Mouse (Mus musculus): ENCODE measurements around the gene Cip2a.
A peak's percentile ranks its signal among the peaks of the same experiment; 100 is the strongest.

The Cip2a gene

DNA sequence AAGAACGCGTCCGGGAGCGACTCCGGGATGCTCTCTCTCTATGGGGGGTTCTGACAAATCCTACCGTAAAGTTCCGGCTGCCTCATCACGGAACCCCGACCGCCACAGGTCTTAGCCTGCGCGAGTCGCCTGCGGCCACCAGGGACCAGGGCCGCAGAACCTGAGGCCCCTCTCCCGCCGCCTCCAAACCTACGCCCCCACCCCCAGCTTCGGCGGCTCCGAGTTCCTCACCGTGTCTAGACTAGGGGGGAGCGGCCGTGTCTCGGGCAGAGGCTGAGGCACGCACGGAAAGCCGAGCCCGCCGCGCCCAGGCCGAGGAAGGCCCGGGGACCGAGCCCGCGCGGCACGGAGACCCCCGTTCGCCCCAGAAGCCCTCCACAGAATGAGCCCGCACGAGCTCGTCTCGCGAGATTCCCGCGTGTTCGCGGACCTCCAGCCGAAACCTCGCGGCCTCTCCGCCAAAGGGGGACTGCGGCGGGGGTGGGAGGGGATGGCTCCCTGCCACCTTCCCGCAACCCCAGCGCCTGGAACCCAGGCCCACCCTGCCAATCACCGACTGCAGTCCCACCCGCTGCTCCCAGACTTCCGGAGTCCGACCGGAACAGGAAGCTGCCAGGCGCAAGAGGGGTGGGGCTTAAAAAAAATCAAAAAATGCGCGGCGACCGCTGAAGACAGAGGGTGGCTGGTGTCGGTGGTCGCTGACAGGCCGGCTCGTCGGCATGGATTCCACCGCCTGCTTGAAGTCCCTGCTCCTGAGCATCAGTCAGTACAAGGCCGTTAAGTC is at the start of gene Cip2a, which contains the start of gene Dzip3:
TSS of gene Cip2a (plus strand) at position 627 of the 784 bp plus-strand sequence.
TSS of gene Dzip3 (minus strand) at position 607 of the 784 bp plus-strand sequence.
- DNase-seq, result peak; percentile 83

GRCm38 (mm10) chr16:48972996-48973395 is 21.0 kb upstream of the Cip2a start:
- DNase-seq, result no peak

DNA sequence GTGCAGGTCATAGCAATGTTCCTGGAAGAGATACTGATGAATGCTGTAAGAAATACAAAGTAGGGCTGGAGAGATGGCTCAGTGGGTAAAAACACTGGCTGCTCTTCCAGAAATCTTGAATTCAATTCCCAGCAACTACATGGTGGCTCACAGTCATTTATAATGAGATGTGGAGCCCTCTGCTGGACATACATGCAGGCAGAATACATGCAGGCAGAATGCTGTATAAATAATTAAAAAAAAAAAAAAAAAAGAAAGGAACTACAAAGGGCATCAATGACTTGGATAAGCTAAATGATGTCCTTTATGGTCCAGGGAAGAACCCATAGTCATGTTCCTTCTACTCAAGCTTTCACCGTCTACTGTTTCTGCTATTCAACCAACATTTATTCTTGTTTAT is 20.4 kb upstream of the Cip2a start:
- no peak for DNase-seq

- DNase-seq, result no peak
Measured at GRCm38 (mm10) chr16:48979965-48980364, 14.0 kb upstream of the Cip2a start.

- DNase-seq, result no peak
Measured at GRCm38 (mm10) chr16:48985034-48985627, 8.9 kb upstream of the Cip2a start.

DNA sequence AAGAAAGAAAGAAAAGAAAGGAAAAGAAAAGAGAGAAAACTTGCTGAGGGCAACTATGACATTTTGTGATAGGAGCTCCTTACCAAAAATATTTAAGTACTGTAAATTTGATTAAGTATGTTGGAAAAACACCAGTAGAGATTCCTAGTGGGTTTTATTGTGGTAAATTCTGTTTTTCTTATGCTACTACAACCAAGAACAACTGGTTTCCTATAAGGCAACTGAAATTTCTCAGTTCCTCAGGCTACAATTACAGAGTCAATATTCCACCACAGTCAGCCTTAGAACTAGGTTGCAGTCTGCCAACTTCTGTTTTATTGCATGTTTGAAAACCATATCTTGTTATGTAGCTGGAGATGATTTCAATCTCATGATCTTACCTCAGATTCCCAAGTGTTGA is 4.3 kb upstream of the Cip2a start:
- no peak for DNase-seq

DNA sequence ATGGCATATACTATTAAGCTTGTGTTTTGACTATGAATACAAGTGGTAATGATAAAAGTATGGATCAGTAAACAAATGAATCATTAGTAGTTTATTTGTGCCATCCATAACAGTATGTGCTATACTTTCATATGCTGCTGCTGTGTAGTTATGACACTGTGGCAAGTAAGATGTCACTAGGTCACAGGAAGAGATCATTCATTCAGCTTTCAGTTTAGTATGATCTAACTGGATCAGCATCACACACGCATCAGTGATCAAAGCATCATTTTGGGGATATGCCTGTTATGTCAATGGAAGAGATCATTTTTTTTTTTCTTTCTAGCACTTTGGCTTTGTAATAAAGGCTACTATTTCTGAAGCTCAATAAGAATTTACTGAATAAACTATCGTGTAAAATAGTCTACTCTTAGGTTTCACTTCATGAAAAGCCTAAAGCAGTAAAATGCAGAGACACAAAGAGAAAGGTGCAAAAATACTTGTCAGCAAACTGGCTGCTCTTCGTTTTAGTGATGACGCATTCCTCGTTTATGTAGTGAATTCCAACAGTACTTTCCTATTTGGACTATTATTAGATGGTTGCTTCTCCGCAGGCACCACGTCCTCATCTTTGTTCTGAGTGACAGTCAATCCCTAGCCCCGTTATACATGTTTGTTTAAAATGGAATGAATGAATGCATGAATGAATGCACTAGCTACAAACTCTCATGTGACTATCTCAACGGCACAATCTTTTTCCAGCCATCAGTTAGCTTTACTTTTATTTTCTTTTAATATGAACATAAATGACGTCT is 1.4 kb upstream of the Cip2a start:
- no peak for DNase-seq

DNA sequence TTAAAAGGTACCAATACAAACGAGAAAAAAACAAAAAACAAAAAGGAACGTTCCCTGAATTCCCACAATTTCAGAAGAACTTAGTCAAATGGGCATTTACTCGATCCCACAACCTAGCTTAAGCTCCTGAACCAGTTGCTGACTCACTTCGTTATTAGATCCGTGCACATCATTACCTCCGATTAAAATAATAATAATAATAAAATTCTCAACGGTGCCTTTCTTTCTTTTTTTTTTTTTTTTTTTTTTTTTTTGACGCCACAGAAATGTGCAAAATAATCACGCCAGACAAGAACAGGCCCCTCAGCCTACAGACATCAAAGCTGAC is 790 bp upstream of the Cip2a start:
- DNase-seq, result no peak

GRCm38 (mm10) chr16:48994343-48994693 is 333 bp downstream of the Cip2a start:
- DNase-seq, result no peak

DNA sequence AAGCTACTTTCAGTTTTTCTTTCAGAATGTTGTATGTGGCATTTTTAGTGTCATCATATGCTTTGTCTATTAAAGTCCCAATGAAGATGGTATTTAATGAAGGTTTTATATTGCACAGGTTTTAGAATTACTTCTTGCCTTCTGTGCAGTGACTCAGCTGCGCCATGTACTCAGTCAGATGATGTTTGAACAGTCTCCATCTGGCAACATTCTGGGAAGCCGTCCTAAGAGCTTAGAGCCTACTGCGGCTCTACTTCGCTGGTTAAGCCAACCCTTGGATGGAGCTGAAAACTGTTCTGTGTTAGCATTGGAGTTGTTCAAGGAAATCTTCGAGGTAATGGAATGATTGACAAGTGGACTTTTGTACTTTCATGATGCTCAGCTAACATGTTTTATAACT is 10.2 kb downstream of the Cip2a start:
- DNase-seq, result no peak

GRCm38 (mm10) chr16:49016620-49017332 is 22.8 kb downstream of the Cip2a start:
- no peak for DNase-seq

GRCm38 (mm10) chr16:49035852-49036251 is 41.9 kb downstream of the Cip2a start:
- no peak for DNase-seq

GRCm38 (mm10) chr16:49037771-49038170 is 43.8 kb downstream of the Cip2a start:
- no peak for DNase-seq

DNA sequence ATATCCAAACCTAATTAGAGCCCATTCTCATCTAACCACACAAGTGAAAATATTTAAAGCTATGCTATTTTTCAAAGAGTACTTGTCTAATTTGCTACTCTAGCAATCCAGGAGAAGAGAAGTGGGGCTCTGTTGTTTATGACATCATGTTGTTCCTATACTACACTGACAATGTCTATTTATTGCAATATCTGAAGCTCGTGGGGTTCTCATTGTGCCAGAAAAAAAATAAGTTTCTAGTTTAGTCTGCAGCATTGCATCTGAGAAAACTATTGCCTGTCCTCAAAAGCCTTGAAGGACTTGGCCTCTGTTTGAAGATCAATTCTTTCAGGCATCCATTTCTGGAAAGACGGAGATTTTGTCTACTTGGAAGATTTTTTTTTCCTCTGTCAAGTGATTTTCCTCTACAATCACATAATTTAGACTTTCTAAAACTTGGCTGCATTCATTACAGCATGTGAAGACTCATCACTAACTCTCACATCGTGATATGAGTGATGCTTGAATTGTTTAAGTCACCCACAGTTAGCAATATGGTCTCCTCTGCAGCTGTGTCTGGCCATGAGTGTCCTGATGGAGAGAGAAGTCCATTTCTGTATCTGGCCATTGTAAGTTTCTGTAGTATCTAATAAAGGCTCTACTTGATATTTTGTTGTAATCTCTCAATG is 46.7 kb downstream of the Cip2a start:
- no peak for DNase-seq

DNA sequence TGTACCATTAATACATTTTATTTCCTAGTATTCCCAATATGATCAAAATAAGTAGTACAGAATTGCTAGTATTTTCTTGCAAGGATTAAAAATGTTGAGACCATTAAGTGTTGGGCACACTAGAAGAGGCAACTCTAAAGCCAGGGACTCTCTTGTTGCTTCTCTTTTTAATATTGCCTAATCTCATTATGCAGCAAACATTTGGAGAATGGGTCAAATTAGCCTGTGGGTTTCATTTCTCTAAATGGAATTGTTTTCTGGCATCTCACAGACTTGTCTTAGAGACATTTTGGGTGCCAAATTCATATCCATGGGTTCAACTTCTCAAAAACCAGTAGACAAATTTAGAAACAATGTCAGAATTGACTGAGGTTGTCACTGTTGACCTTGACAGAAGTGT is 55.2 kb downstream of the Cip2a start:
- no peak for DNase-seq

- no peak for DNase-seq
Measured at GRCm38 (mm10) chr16:49057186-49057585, 63.2 kb downstream of the Cip2a start, which contains the start of gene Myh15. TSS of gene Myh15 (plus strand) at chr16:49057486.

Data from kidney, adult 11 months (tissue).